Mouse (Mus musculus): ENCODE data around the gene Mgat3. TPM values are rescaled to one million over a fixed set of nuclear protein-coding genes. Genes with fewer than 3 reads are reported as not detected.

The Mgat3 gene
- 0.13 TPM for polyA plus RNA-seq (2014; fragmentation: Illumina TruSeq; extraction: RNeasy Lipid Tissue Mini Kit (QIAGEN cat#74804); ENCODE audit: low read depth, low replicate concordance)

GRCm38 (mm10) chr15:80173001-80173771 lies at the start of gene Mgat3:
Gene Mgat3, plus strand, starts transcription at chr15:80173721.

GRCm38 (mm10) chr15:80132993-80133586 lies 40.4 kb upstream of the Mgat3 start, which contains the start of gene Tab1:
Gene Tab1, plus strand, starts transcription at chr15:80133127.

GRCm38 (mm10) chr15:80233733-80234509 lies 60.4 kb downstream of the Mgat3 start, which contains the start of gene Mief1:
Gene Mief1, plus strand, starts transcription at chr15:80234018.

GRCm38 (mm10) chr15:80235535-80235934 lies 62.0 kb downstream of the Mgat3 start, which contains the start of gene AC140267.1:
Gene AC140267.1, plus strand, starts transcription at chr15:80235835.

GRCm38 (mm10) chr15:80254847-80255645 lies 81.5 kb downstream of the Mgat3 start, which contains the start of gene Atf4:
Gene Atf4, plus strand, starts transcription at chr15:80255184.

GRCm38 (mm10) chr15:80263610-80264575 lies 90.4 kb downstream of the Mgat3 start, which contains the start of gene Rps19bp1:
Gene Rps19bp1, minus strand, starts transcription at chr15:80264315.

Other genes with a start within 250 kb of the Mgat3 start
- gene Cbx7, start 202.6 kb upstream of the Mgat3 start, polyA plus RNA-seq (2014; fragmentation: Illumina TruSeq; extraction: RNeasy Lipid Tissue Mini Kit (QIAGEN cat#74804); ENCODE audit: low read depth, low replicate concordance), result 0.98 TPM
- not detected for gene Pdgfb, start 158.7 kb upstream of the Mgat3 start, polyA plus RNA-seq (2014; fragmentation: Illumina TruSeq; extraction: RNeasy Lipid Tissue Mini Kit (QIAGEN cat#74804); ENCODE audit: low read depth, low replicate concordance)
- 0.08 TPM for gene Syngr1, start 82.4 kb upstream of the Mgat3 start, polyA plus RNA-seq (2014; fragmentation: Illumina TruSeq; extraction: RNeasy Lipid Tissue Mini Kit (QIAGEN cat#74804); ENCODE audit: low read depth, low replicate concordance)
- 108 TPM for gene Rpl3, start 81.9 kb upstream of the Mgat3 start, polyA plus RNA-seq (2014; fragmentation: Illumina TruSeq; extraction: RNeasy Lipid Tissue Mini Kit (QIAGEN cat#74804); ENCODE audit: low read depth, low replicate concordance)
- gene Tab1, start 40.6 kb upstream of the Mgat3 start, polyA plus RNA-seq (2014; fragmentation: Illumina TruSeq; extraction: RNeasy Lipid Tissue Mini Kit (QIAGEN cat#74804); ENCODE audit: low read depth, low replicate concordance), result 0.13 TPM
- gene Mief1, start 60.3 kb downstream of the Mgat3 start, polyA plus RNA-seq (2014; fragmentation: Illumina TruSeq; extraction: RNeasy Lipid Tissue Mini Kit (QIAGEN cat#74804); ENCODE audit: low read depth, low replicate concordance), result 13.3 TPM
- gene AC140267.1, start 62.1 kb downstream of the Mgat3 start, polyA plus RNA-seq (2014; fragmentation: Illumina TruSeq; extraction: RNeasy Lipid Tissue Mini Kit (QIAGEN cat#74804); ENCODE audit: low read depth, low replicate concordance), result not detected
- gene Atf4, start 81.5 kb downstream of the Mgat3 start, polyA plus RNA-seq (2014; fragmentation: Illumina TruSeq; extraction: RNeasy Lipid Tissue Mini Kit (QIAGEN cat#74804); ENCODE audit: low read depth, low replicate concordance), result 74.6 TPM
- 5.9 TPM for gene Rps19bp1, start 90.6 kb downstream of the Mgat3 start, polyA plus RNA-seq (2014; fragmentation: Illumina TruSeq; extraction: RNeasy Lipid Tissue Mini Kit (QIAGEN cat#74804); ENCODE audit: low read depth, low replicate concordance)
- gene Cacna1i, start 113.5 kb downstream of the Mgat3 start, polyA plus RNA-seq (2014; fragmentation: Illumina TruSeq; extraction: RNeasy Lipid Tissue Mini Kit (QIAGEN cat#74804); ENCODE audit: low read depth, low replicate concordance), result not detected